Mouse (Mus musculus) heart, postnatal 0 days (tissue): ENCODE measurements around the gene Cntn2.

Source experiments
- CTCF ChIP-seq: IDR thresholded peaks from 2 replicates; pipeline ENCODE4 v1.5.1; 2016; ENCODE audit warnings: antibody characterized with exemption, control low read depth, low read depth
- EP300 ChIP-seq: IDR thresholded peaks from 2 replicates; pipeline ENCODE4 v1.6.1; 2016; ENCODE audit warnings: antibody characterized with exemption, low read depth

DNA sequence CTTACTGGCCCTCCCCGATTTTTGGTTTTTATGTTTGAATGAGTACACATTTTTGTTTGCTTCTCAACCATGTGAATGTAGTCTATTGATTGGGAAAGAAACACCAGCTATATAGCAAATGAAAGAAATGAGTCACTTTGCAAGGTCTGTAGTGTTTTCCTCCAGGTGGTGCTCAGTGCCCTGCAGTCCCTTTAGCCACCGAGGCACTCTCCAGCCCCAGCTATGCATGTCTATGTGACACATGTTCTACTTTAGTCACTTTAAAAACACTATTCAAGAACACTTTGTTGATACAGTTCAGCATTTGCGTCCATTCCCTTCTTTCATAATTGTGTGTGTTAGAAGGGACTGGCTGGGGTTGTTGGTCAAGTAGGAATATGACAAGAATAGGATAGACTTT, 59.8 kb downstream of the Cntn2 start:
- no peak for TF ChIP-seq CTCF
- no peak for TF ChIP-seq EP300
